Mouse (Mus musculus) cerebellum, postnatal 10 days (tissue): Measurements from ENCODE around the gene Prps1.
"Not testable (repeated sequence)": the region's sequence is repeated elsewhere in the genome, so short reads cannot be mapped to it uniquely, and the experiment has no call there.

Source experiments
- DNase-seq, 2 experiments: peaks; one replicate each; pipeline ENCODE4 v3.0.0; 2021; ENCODE audit warnings: mixed read lengths in 2 of 2

Prps1 gene

DNA sequence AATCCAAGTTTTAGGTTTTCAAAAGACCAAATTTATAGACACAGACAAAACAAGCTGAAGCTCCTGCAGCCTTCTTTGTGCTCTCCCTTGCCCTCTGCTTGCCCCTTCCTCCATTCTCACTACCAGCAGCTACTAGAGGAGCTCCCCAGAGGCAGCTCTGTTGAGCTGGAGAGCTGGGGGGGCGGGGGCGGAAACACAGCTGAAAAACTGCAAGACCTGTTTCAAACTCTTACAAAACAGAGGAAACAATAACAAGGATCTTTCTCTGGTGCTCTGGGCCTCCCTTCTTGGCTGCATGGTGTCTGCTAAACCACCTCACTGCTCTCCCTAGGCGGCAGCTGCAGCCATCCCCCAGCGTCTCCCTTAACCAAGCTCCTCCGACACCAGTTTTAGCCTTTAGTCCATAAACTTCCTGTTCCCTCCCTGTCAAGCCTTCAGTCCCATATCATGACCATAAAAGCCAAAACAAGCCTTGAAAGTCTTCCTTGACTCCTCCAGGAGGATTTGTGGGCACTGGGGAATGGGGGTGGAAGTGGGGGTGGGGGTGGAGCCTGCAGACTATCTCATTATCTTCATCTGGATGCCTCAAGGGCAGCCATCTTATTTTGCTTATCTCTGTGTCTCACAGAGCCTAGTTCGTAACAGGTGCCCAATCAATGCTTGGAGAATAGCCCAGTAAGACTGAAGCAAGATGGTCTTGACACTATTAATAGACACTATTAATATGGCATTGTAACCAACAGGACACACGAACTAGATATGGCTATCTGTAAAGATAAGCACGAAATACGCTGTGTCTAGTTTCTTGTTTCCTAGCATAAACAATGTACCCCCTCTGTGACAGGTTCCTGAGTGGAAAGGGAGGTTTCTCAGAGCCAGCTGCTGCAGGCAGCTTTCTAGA, 45.2 kb downstream of the Prps1 start:
- DNase-seq = no peak

DNA sequence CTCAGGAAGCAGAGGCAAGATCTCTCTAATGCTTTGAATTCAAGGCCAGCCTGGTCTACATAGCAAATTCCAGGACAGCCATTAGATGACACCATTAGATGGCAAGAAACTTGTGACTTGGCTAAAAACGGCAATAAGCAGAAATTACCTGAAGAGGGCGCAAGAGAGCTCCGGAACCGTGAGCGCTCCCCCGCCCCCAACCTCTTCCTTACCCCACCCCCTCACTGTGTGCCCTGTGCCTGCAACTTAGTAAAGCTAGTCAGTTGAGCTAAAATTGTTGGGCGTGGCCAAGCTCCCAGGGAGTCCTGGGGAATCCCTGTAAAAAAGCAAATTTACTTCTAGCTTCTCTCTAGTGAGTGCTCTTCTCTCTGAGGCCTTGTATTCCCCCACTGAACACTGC, 47.5 kb downstream of the Prps1 start:
- DNase-seq = peak; percentile 63 to 72

DNA sequence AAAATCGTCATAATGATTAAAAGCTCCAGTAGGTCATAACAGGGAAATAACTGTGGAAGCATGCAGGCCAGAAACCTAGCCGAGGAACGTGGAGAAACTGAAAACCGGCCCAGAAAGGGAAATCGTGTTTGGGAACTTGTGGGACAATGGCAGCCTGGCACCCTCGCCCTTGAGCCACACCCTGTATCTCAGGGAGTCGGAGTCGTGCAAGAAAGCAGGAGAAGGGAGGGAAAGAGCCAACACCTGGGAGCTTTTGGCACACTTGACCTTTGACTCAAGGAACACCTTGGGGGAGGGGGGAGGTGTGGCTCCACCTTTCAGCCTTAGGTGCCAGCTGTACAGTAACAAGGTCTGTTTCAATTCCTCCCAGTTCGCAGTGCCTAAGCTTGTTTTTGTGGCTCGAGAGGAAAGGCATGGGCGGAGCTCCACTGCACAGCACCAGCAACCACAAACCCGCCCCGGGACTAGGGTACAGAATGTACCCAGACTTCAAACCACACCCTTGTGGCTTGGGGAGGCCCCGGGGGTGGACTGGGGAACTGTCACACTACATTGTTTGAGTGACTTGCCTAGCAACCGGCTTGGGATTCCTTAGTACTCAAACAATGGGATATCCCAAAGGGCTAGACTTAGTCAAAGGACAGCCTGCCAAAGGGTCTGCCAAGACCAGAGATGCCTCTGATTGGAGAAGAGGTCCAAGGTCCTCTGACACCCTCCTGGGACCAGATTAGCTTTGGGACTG, 49.3 kb downstream of the Prps1 start:
- DNase-seq = peak in 1 of 2 experiments; percentile 14

DNA sequence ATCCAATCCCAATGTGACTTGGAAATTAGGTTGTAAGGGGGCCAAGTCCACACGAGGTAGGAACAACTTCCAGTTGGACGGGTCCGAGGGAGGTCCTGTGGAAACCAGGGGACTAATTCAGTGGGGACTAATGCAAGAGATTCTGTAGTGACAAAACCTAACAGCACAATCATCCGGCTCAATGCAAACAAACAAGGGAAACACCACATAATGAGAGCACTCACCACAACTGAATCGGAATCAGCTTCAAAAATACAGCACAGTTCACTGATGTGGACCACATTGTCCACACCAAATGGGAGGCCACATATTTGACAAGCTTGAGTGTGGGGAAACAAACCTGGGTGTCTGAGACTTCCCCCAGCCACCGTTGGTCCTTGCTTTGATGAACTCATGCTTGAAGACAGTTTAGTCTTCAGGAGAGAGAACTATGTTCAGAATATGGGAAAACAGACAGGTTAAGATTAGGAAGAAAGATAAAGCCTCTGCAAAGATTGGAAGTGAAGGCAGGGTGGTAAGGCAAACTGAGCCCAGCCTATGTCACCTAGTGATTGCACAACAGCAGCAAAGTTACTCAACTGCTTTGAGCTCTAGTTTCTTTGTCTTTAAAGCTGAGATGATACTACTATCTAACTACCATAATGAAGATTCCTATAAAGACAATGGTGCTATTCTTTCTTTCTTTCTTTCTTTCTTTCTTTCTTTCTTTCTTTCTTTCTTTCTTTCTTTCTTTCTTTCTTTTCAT, 50.2 kb downstream of the Prps1 start:
- no peak for DNase-seq

DNA sequence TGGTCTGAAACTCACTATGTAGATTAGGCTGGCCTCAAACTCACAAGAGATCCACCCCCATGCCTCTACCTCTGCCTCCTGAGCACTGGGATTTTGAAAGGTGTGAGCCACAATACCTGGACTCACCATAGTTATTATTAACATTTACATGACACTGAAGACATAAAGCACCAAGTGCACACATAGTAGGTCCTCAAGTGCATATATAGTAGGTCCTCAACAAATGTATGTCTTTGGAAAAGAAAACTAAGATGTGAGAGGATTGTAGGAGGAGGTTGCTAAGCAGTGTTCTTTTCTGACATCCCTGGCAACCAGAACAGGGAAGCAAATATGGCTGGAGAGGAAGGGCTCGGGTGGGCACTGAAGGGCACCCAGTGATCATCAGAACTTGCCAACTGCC, 51.0 kb downstream of the Prps1 start:
- no peak for DNase-seq

DNA sequence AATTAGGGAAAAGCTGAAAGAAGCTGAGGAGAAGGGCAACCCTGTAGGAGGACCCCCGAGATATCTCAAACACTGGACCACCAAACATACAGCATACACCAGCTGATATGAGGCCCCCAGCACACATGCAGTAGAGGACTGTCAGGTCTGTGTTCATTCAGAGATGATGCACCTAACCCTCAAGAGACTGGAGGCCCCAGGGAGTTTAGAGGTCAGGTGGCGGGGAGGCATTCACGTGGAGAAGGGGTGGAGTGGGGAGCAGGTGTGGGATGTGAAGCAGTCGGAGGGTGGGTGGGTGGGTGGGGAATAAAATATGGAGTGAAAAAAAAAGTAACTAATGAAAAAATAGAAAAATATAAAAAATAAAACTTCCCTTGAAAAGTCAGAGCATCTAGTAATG, 52.4 kb downstream of the Prps1 start:
- not testable (repeated sequence) for DNase-seq

DNA sequence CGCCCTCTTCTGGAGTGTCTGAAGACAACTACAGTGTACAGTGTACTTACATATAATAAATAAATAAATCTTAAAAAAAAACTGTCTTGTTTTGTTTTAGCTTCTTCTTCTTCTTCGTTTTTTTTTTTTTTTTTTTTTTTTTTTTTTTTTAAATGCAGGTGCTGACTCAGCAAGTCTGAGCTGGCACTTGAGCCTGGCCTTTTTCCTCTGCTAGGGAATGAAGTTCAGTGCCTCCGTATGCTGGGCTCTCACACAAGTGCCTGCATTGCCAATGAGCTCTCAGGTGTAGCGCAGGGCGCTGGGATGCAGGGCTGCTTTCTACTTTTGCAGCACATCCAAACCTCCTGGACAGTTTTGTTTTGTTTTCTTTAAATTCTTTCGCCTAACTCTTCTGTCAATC, 53.4 kb downstream of the Prps1 start:
- DNase-seq = no peak

DNA sequence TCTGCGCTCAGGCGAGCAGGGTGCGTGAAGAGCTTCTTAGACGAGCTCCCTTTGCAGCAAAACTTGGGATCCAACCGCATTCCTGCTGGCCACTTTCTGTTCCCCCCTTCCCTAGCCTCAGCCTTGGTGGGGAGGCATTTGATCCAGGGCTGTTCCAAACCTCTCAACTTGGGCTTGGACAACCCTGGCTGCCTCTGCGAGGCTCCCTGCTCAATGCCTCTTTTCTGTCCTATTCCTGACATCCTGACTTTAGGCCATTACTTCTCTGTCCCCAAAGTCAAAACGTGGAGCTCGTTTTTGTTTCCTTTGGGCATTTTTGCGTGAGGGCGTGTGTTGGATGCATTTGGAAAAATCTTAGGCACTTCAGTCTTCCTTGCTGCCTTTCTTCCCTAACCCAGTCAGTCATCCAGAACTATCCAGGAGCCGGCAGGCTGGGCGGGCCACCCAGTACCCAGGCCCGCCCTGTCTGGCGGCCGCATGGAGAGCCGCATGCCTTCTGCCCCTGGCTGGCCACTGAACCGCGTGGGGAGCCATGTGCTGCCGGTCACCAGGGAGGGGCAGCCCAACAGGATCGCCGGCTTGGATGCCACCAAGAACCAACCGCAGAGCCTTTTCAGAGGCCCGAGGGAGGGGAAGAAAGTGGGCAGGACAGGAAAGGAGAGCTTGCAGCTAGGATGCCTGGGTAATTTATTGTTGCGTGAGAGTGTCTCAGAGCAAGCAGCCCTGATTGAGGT, 54.5 kb downstream of the Prps1 start:
- peak; percentile 30 to 56 for DNase-seq

DNA sequence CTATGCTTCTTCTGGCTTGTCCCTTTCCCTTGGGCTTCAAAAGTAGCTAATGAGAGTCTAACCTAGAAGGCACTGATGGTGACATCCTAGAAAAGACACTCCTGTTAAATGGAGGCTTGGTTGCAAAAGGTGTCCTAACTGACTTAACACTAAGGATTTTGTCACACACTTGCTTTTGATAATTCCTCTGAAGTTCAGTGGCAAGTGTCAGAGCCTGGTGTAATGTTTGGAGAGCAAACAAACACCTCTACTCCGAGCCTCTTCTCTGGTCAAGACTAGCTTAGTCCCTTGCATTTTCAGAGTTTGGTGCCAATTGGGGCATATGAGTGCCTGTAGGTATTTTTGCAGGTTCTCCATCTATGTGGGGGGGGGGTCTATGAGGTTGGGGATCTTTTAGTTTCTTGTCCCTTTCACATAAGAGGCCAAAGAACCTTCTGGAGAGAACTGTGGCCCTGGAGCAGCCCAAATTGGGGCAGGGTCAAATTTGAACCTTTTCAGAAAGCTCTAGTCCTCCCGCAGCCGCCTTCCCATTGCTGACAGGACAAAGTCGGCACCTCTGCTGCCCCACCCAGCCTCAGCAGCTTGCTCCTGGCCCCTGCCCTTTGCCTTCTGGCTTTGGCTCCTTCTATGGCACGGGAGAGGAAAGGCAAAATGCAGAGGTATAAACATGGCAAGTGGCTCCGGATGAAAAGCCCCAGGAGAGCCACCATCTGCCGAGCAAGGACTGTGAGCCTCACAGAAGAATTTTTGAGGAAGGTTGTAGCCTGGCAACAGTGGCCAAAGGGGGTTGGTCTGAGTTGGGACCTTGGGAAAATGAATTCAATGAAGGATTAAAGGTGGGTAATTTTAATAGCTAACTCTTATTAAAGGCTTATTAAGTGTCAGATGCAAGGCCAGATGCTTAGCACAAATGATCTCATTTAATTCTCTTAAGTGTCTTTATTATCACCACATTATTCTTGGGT, 55.6 kb downstream of the Prps1 start:
- peak in 1 of 2 experiments; percentile 9 for DNase-seq

DNA sequence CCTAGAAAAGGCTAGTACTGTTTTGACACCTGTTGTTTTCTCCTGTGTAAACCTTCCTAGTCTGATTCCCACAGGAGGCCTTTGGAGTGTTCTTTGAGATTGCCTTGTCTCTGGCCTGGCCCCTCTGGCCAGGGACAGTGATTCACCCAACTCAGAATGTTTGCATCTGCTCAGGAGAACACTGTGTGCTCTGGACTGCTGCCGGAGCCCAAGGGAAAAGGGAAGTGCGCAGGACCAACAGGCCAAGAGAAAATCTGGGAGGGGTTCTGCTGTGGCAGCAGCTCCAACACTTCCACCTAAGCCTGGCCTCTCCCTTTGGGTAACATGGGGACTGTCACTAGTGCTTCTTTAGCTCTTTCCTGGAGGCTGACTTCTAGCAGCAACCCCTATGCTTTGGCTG, 57.0 kb downstream of the Prps1 start:
- no peak for DNase-seq

DNA sequence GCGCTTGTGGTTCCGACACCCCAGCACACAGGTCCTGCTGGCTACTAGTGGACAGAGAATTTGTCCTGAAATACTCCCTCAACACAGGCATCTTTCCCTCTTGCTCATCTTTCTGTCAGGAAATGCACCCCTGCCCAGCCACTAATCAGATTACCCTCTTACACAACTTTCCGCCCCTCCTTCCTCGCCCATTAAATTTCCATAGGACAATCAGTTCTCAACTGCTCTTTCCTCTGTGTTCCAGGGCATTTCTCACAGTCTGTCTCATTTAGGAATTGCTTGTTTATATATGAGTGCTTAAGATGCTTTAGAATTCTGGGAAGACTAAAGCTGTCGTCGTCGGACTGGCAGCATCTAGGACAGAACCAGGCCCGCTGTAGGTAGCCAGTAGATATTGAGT, 61.9 kb downstream of the Prps1 start:
- no peak for DNase-seq

DNA sequence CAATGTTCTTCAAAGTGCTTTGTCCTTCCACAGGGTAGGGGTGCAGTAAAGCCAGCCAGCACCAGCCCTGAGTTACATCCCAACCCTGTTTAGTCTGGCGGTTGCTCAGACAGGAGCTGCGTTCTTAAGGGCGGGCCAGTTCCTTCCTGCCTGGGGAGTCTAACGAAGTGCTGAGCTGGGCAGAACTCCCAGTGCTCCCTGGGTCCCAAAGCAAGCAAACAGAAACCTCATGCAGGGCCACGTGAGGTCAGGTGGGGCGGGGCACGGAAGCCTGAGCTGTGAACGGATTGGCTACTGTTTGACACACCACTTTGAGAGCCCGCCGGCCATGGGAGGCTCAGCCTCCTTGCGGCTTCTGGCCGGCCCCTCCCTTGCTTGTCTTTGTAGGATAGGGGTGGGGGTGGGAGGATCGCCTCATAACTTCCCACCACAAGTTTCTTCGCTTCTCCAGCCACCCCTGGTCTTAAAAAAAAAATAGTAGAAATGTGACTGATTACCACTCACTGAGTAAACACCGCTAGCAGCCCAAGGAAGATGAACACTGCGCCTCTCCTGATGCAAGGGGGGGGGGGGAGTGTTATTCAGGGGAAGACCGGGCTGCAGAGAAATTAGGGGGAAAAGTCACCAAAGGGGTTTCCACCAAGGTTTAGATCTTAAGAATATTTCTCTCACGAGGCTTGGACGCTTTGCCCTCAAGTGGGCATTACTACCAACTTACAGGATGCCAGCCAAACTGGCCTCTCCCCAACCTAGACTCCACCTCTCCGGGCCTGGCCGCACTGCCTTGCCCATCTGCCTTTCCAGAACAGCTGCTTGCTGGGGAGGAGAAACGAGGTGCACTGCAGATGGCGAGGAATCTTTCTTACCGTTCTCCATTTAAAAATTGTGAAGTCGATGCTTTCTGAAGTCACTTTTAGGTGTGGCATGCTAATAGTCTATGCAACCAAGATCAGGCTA, 64.0 kb downstream of the Prps1 start:
- DNase-seq = peak; percentile 72 to 78

DNA sequence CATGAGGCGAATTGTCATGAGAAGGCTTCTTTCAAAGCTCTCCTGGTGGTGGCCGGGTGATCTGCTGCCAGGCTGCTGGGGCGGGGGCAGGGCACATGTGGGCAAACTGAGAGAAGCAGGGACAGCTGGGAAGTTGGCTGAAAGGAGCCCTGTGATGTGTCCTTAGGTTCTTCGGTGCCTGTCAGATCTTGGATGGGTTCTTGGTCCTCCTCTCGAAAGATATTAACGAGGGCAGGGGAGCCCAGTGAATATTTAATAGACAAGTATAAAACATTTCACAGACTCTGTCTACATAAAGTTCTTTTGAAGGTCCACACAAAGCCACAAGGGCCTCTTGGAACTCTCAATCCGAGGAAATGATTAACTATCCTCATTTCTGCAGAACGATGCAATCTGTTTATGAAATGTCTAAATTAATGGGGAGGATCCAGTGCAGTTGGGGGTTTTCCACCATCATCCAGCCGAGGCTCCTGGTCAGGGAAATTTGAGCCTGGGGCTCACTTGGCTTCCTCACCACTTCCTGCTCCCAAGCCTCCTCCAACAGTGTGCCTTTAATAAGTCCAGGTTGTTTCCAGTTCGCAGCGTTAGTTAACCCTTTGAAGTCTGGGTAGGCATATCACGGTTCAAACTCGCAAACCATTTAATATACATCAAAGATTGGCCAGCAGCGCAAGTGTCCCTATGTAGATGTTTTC, 65.8 kb downstream of the Prps1 start:
- DNase-seq = peak in 1 of 2 experiments; percentile 41

DNA sequence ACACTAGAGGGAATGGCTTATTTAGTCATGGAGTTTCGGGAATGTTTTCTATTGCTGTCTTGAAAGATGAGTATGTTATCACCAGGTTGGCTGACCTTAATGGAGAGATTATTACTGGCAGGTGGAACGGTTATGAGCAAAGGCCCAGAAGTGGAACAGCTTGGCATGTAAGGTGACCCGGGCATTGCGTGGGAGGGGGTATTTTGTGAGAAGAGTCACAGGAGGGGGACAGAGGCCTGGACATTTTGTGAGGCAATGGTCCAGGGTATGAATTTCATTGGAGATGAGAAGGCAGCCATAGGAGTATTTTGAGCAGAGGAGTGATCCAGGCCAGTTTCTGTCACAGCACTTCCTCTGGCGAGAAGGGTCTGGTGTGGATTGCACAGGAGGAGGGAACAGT, 67.8 kb downstream of the Prps1 start:
- DNase-seq = no peak
